Mouse (Mus musculus): ENCODE results near the gene F2rl1.

F2rl1 gene

GRCm38 (mm10) chr13:95524674-95525491, at the start of gene F2rl1:
Gene F2rl1, minus strand, starts transcription at chr13:95525227.
- DNase-seq: peak; percentile 94

GRCm38 (mm10) chr13:95570877-95571276, 45.9 kb upstream of the F2rl1 start:
- DNase-seq: no peak

GRCm38 (mm10) chr13:95569326-95569725, 44.3 kb upstream of the F2rl1 start:
- no peak for DNase-seq

GRCm38 (mm10) chr13:95568336-95568735, 43.3 kb upstream of the F2rl1 start:
- DNase-seq: no peak

- DNase-seq: no peak
Measured at GRCm38 (mm10) chr13:95566841-95567551, 42.0 kb upstream of the F2rl1 start.

GRCm38 (mm10) chr13:95563693-95564092, 38.7 kb upstream of the F2rl1 start:
- peak; percentile 81 for DNase-seq

GRCm38 (mm10) chr13:95563066-95563610, 38.1 kb upstream of the F2rl1 start:
- no peak for DNase-seq

- no peak for DNase-seq
Measured at GRCm38 (mm10) chr13:95557326-95557725, 32.3 kb upstream of the F2rl1 start.

GRCm38 (mm10) chr13:95553885-95554492, 29.0 kb upstream of the F2rl1 start:
- no peak for DNase-seq

- no peak for DNase-seq
Measured at GRCm38 (mm10) chr13:95550636-95551370, 25.8 kb upstream of the F2rl1 start.

- DNase-seq: no peak
Measured at GRCm38 (mm10) chr13:95549421-95549820, 24.4 kb upstream of the F2rl1 start.

- DNase-seq: no peak
Measured at GRCm38 (mm10) chr13:95548856-95549255, 23.8 kb upstream of the F2rl1 start.

- peak; percentile 44 for DNase-seq
Measured at GRCm38 (mm10) chr13:95548291-95548789, 23.3 kb upstream of the F2rl1 start.

GRCm38 (mm10) chr13:95547090-95547611, 22.1 kb upstream of the F2rl1 start:
- no peak for DNase-seq

GRCm38 (mm10) chr13:95546251-95546650, 21.2 kb upstream of the F2rl1 start:
- DNase-seq: no peak

GRCm38 (mm10) chr13:95545729-95546186, 20.7 kb upstream of the F2rl1 start:
- DNase-seq: no peak

- DNase-seq: no peak
Measured at GRCm38 (mm10) chr13:95538021-95538420, 13.0 kb upstream of the F2rl1 start.

GRCm38 (mm10) chr13:95536117-95536493, 11.1 kb upstream of the F2rl1 start:
- DNase-seq: no peak

- peak; percentile 19 for DNase-seq
Measured at GRCm38 (mm10) chr13:95535461-95536116, 10.6 kb upstream of the F2rl1 start.

GRCm38 (mm10) chr13:95535026-95535425, 10.0 kb upstream of the F2rl1 start:
- no peak for DNase-seq

- DNase-seq: peak; percentile 48
Measured at GRCm38 (mm10) chr13:95534131-95534561, 9.1 kb upstream of the F2rl1 start.
